Mouse (Mus musculus): ENCODE data around the gene Ccdc33.

DNA sequence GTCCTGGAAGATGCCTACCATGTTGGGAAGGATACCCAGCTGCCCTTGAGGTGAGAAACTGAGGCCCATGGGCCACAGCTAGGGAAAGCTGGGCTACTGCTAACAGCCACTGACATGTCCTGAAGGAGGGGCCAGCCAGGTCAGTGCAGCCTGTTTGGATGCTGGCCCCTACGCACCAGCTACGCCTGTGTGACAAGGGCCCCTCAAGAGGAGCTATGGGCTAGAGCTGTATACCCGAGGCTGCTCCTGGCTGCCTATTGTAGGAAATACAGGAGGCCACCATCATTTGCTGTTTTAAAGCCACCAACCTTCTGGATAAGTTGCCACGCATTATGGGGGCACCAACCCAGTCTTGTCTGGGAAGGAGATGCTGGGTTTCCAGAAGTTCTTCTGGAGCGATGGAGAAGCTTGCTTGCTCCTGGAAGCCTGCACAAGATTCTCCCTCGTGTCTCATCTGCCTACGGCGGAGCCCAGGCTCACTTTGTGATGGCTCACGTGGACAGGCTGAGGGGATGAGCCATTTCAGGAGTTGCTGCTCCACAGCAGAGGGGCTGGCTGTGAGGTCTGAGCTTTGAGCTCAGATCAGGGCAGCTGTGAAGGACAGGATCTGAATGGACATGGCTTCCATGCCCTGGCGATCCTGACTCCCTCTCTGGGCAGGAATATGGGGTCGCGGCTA lies 110.1 kb downstream of the Ccdc33 start:
- no peak for TF ChIP-seq POLR2A (IDR thresholded peaks at IDR 0.05; ENCODE audit: extremely low read depth, insufficient read depth, low read length)
- no peak for TF ChIP-seq CTCF (IDR thresholded peaks at IDR 0.05; ENCODE audit: low read depth, low read length)
